Mouse (Mus musculus) right cerebral cortex, postnatal 25 days (tissue): ENCODE measurements around the gene Dhrs7c.

ENCODE experiments used
- DNase-seq: peaks from one replicate; pipeline ENCODE4 v3.0.0; 2022

Dhrs7c gene

GRCm38 (mm10) chr11:67845193-67845592 lies 47.2 kb downstream of the Dhrs7c start:
- no peak for DNase-seq

DNA sequence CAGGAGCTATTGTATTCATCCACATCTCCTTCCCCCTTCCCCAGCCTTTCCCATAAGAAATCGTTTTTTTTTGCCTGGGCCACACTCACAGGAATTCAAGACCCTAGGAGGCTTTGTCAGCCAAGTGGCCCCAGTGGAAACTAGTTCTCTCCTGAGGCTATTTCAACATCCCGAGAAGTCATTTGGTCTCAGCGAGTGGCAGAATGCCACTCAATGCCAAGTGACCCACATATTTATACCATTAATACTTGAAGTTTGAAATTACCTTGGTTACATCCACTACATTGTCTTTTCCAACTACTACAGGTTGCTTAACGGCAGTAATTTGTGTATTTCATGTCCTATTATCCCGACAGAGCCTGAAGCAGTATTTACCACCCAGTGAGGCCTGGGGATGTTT lies 53.8 kb downstream of the Dhrs7c start:
- DNase-seq, result no peak

- DNase-seq, result no peak
Measured at GRCm38 (mm10) chr11:67853996-67854395, 56.0 kb downstream of the Dhrs7c start.

DNA sequence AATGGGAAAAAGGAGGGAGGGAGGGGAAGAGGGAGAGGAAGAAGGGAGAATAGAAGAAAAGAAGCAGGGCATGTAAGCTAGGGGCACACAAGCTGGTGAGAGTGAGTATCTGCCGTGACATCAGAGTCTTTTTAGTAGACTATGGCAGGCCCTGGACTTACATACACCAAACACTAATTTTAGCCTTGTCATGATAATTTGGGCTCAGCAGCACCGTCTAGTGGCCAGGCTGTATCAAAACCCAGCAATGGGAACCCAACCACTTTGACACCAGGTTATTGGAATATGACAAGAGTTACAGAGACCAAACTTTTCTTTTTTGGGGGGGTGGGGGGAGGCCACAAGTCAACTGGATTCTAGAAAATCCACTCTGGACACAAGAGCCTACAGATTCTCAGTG lies 57.0 kb downstream of the Dhrs7c start:
- DNase-seq, result no peak

- DNase-seq, result no peak
Measured at GRCm38 (mm10) chr11:67858518-67858917, 60.5 kb downstream of the Dhrs7c start.

DNA sequence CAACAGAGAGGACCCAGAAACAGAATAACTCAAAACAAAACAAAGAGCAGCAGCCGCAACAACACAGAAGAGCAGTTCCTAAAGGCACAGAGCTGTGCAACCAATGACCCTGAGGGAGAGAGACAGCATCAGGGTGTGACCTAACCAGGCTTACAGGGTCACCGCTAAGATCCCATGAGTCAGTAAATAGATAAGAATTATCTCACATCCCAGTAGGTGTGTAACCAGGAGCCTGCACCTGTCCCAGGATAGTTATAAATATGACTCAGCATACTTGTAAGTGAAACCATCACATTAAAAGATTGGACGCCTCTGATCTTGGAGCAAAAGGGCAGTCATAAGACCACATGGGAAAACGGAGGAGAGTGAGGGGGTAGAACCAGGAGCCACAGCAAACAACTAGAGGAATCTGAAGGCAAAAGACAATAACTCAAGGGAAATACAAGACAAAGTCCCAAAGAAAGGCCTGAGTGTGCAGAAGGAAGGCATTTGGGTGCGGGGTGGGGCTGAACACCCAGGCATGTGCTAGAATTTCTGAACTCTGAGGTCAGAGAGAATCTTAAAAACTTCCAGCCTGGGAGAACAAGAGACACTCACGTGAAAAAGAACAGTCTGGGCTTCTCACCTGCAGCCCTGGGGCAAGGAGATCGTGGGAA lies 62.9 kb downstream of the Dhrs7c start:
- no peak for DNase-seq

- DNase-seq, result no peak
Measured at GRCm38 (mm10) chr11:67861399-67861838, 63.4 kb downstream of the Dhrs7c start.

- no peak for DNase-seq
Measured at GRCm38 (mm10) chr11:67865100-67865499, 67.1 kb downstream of the Dhrs7c start.
